Mouse (Mus musculus): ENCODE measurements around the gene Adora2a. TPM values are rescaled to one million over a fixed set of nuclear protein-coding genes. Genes with fewer than 3 reads are reported as not detected.
A peak's percentile ranks its signal among the peaks of the same experiment; 100 is the strongest.
"Not testable (repeated sequence)": the region's sequence is repeated elsewhere in the genome, so short reads cannot be mapped to it uniquely, and the experiment has no call there.

The Adora2a gene
- 10 to 100 TPM; 17.6 to 26.3 TPM for total RNA-seq (2021)

DNA sequence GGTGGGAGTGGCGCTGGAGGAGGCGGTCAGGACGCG, at the start of gene Adora2a:
Gene Adora2a, plus strand, starts transcription at position 6 of the 36 bp plus-strand sequence.
- intact Hi-C loops (cut with DNase I): loop anchor here (5.0 kb wide), 2 partner anchors 121 to 171 kb away; no protein-coding TSS in a partner anchor
- DNase-seq (ENCODE audit: low spot score in 2 of 2): no peak

DNA sequence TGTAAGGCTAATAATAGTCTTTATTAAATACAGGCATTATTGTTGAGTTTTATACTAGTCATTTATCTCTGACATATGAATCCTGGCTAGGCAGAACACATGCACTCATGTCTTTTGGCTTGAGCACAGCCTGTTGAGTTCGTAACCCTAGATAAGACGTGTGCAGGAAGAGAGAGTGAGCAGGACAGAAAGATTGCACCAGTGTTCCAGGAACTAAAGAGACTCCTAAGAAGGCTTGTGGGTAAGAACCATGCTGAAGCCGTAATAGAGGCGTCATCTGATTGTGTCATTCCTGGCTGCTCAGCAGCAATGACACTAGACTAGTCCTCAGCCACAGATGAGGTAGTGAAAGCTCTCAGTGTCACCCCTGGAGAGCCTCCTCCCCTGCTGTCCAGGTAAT, 43.7 kb upstream of the Adora2a start:
- DNase-seq (ENCODE audit: low spot score in 2 of 2): no peak
- intact Hi-C loops (cut with DNase I): no loop called here

DNA sequence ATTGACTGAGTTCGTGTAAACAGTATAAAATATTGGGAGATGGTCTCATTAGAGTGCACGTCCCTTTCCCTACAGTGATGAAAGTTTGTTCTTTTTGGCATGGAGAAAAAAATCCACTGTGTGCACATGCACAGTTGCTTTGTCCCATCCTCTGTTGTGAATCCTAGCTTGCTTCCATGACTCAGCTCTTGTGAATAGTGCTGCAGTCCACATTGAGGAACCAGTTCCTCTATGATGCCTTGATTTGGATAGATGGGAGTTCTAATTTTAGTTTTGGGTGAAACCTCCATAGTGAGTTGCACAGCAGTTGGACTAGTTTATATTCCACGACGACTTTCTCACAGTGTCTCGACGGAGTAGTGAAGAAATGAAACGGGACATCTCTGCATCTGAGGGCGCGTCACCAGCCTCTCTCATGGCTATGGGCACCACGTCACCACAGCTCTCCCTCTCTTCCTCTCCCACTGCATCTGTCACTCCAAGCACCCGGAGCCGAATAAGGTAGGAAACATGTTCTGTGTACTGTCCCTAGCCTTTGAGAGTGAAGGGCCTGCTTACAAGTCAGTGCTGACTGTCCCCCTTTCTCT, 40.2 kb upstream of the Adora2a start:
- no peak for DNase-seq (ENCODE audit: low spot score in 2 of 2)
- intact Hi-C loops (cut with DNase I): loop anchor here (5.0 kb wide), 1 partner anchor 211 kb away; no protein-coding TSS in a partner anchor

DNA sequence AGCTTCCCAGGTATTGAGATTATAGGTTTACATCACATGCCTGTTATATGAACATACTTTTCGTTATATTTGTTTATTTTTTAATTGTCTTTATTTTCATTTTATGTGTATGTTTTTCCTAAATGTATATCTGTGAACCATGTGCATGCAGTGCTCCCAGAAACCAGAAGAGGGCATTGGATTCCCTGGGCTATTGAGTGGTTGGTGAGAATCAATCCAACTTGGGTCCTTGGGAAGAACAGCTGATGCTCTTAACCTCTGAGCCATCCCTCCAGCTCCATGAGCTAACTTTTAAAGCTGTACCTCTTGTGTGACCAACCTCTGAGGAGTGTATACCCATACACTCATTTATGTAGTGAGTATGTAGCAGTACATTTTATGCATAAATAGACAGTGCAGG, 39.2 kb upstream of the Adora2a start:
- no peak for DNase-seq (ENCODE audit: low spot score in 2 of 2)
- intact Hi-C loops (cut with DNase I): loop anchor here (5.0 kb wide), 1 partner anchor 210 kb away; no protein-coding TSS in a partner anchor

DNA sequence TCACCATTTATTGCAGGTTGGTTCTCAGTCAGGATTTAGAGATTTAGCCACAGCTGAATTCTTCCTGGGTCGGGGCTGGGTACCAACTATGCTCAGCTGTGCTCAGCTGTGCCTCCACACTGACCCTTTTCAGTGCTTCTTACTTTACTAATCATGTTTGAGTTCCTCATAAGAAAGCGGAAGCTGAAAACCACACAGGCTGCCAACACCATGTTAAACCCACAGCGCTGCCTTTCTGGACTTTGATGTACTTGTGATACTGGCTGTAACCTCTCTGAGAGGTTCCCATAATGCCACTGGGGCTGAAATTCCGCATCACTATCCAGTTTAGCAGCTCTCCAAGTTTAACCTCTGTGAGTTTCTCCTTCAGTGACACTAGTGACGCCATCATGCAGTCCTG, 34.0 kb upstream of the Adora2a start:
- intact Hi-C loops (cut with DNase I): no loop called here
- no peak for DNase-seq (ENCODE audit: low spot score in 2 of 2)

DNA sequence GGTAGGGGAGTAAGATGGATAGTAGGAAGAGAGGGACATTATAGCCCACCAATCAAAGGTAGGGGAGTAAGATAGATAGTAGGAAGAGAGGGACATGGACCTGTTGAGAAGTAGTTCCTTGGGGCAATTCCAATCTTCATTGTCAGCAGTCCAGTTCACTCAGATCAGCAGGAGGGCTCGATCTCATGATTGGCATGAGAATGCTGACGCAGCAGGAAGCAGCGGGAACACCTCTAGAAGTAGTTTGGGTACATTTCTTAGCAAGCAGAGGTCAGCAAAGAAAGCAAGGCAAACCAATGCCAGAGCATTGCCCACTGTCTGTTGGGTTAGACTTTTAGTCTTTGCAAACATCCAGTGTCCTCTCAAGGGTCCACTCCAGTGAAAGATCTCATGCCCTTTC, 32.9 kb upstream of the Adora2a start:
- no peak for DNase-seq (ENCODE audit: low spot score in 2 of 2)
- intact Hi-C loops (cut with DNase I): no loop called here

DNA sequence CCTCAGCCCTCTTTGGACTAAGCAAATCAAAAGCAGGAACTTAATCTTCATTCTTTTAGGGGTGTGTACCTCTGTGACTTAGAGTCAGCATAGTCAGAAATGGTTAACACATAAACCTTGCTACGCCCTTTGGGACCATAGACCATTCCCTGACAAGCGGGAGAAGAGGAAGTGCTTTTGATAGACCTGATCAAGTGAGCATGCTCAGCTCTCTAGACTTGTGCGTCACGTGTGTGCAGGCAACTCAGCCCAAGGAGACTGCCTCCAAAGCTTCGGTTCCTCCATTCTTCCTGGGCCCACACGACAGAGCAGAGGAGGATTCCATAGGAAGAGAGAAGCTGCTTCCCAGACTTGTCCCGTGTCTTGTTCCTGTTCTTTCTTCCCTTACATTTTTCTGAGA, 28.1 kb upstream of the Adora2a start:
- no peak for DNase-seq (ENCODE audit: low spot score in 2 of 2)
- intact Hi-C loops (cut with DNase I): no loop called here

DNA sequence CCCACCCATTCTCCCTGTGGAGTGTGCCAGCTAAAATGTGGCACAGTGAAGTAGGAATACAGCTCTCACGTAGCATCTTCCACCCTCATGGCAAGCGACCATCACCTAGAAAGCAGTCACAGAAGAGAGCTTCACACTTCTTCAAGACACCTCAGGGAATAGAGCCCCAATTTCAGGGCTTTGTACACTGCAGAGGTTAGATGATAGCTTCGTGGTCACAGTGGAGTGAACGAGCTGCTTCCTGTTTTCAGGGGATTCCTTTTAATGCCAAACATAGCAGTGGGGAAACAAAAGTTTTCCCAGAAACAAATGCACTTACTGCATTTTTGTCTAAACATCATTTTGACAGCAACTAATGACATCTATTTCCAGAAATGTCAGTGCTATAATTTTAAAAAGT, 27.3 kb upstream of the Adora2a start:
- intact Hi-C loops (cut with DNase I): no loop called here
- no peak for DNase-seq (ENCODE audit: low spot score in 2 of 2)

DNA sequence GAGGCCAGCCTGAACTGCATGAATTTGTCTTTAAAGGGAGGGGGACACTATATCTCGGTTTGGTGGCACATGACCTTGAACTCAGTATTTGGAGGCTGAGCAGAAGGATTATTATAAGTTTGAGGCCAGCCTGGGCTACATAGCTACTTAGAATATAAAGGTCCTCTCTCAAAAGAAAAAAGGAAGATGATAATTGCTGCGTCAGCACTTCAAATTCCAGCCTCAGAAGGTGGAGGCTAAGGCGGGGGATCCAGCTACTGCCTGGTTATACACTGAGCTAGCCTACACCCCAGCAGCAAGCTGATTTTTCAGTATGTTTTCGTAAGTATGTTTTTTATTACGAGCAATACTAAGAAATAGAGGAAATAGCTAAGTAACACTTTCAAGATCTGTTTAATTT, 26.0 kb upstream of the Adora2a start:
- DNase-seq (ENCODE audit: low spot score in 2 of 2): no peak
- intact Hi-C loops (cut with DNase I): no loop called here

DNA sequence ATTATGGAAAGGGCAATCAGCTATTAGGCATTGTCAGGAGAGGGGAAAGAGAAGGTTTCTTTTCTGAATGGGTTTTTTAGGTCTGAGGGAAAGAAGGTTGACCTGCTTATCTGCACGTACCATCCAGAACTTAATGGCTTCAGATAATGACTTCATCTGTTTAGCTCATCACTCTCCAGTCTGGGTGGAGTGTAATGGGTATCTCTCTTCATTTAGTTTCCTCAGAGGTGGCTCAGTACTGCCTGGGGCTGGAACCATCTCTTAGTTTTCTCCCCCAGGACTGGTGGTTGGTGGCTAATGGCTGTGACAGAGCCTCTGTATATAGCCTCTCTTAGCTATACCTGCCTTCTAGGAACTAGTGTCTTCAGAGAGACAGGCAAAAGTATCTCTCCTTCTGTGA, 25.3 kb upstream of the Adora2a start:
- intact Hi-C loops (cut with DNase I): no loop called here
- DNase-seq (ENCODE audit: low spot score in 2 of 2): no peak

DNA sequence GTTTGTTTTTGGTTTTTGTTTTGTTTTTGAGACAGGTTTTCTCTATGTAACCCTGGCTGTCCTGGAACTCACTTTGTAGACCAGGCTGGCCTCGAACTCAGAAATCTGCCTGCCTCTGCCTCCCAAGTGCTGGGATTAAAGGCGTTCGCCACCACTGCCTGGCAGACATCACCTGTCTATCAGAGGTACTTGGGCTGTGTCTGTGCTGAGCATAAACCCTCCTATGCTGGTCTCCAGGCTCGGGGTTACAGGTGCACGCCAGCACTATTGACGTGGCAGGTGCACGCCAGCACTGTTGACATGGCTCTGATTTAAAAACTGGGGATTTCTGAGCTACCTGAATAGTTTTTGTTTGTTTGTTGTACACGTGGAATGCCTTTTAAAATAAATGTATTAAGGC, 24.5 kb upstream of the Adora2a start:
- intact Hi-C loops (cut with DNase I); DNase-seq (ENCODE audit: low spot score in 2 of 2): not testable (repeated sequence)

DNA sequence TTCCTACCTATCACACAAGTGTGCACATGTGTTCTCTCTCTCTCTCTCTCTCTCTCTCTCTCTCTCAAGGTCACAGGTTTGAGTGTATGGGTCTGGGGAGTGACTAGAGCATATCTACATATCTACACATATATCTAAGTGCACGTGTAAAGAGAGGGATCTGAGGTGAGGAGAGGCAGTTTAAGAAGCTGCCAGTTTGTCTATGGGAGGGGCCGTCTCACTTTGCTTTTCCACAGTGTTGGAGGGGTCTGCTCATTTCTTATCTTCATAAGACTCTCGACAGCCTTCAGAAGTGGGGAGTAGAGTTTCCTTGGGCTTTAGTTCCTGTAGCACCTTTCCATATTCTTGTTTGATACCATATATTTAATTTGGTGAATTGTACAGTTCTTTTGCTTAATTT, 23.4 kb upstream of the Adora2a start:
- intact Hi-C loops (cut with DNase I): no loop called here
- no peak for DNase-seq (ENCODE audit: low spot score in 2 of 2)

DNA sequence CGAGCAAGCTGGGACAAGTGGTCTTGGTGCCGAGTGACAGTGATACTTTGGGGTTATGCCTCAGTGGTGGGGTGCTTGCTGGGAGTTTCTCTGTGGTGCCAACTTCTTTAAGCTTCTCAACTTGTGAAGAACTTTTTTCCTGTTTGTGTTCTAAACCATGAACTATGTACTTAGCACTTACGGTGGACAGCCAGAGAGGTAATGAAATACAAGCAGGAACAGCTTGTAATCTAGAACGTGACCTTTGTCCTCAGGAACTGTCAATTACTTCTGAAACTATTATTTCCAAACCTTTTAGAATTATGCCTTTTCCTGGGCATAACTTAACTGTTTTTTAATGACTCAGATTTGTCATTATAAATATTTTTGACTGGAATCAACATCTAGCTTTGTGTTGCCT, 22.3 kb upstream of the Adora2a start:
- DNase-seq (ENCODE audit: low spot score in 2 of 2): no peak
- intact Hi-C loops (cut with DNase I): no loop called here

DNA sequence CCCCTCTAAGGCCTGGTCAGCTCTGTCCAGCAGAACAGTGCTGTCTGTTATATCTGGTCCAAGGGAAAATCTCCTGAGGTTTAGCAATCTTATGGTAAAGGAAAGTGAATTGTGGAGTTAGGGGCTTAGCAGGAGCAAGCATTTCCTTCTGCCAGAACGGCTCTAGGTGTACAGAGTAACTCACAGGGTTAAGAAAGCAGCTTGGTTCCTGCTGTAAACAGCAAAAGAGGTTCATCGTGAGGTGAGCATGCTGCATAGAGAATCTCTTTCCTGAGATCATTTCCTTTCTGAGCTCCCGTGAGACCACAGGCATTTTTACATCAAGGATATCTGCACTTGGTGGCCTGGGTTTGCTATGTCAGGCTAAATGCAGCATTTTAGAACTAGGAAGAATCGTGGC, 21.8 kb upstream of the Adora2a start:
- no peak for DNase-seq (ENCODE audit: low spot score in 2 of 2)
- intact Hi-C loops (cut with DNase I): no loop called here

DNA sequence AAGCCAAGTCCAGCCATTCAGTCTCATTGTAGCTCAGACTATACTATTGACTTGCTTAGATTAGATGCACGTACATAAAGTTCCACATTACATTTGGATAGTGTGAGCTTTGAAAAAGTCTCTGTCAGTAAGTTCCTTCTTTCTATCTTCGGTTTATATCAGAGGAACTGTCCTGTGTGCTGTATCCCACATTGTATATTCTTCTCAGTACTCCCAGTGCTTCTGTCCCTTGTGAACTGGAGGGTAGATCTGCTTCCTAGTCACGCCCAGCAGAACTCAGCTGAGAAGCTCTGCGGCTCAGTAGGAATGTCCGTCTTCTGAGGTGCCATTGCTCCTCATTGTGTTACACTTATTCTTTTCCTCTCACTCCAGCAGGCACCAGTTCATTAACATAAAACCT, 18.1 kb upstream of the Adora2a start:
- no peak for DNase-seq (ENCODE audit: low spot score in 2 of 2)
- intact Hi-C loops (cut with DNase I): no loop called here

DNA sequence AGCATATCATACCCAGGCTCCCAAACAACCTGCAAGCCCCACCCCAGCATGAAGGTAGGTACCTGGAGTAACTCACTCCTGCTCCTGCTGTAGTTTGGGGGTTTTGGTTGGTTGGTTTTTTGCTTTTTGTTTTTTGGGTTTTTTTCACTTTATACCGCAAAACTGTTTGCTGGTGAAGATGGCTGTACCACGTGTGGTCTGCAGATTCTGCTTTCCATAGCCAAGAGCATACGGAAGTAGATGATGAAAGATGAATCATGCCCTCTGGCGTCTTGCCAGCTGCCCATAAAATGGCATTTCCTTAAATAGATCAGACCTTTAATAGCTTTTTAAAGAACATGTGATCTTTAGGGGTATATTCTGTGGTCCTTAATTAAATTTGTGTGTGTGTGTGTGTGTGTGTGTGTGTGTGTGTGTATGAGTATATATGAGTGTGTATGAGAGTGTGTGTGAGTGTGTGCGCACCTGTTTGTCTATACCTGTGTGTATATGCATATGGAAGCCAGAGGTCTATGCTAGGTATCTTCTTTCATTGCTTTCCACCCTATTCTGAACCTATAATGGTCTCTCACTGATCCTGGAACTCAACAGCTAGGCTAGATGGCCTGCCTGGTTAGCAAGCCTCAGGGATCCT, 16.8 kb upstream of the Adora2a start:
- DNase-seq (ENCODE audit: low spot score in 2 of 2): no peak
- intact Hi-C loops (cut with DNase I): no loop called here

DNA sequence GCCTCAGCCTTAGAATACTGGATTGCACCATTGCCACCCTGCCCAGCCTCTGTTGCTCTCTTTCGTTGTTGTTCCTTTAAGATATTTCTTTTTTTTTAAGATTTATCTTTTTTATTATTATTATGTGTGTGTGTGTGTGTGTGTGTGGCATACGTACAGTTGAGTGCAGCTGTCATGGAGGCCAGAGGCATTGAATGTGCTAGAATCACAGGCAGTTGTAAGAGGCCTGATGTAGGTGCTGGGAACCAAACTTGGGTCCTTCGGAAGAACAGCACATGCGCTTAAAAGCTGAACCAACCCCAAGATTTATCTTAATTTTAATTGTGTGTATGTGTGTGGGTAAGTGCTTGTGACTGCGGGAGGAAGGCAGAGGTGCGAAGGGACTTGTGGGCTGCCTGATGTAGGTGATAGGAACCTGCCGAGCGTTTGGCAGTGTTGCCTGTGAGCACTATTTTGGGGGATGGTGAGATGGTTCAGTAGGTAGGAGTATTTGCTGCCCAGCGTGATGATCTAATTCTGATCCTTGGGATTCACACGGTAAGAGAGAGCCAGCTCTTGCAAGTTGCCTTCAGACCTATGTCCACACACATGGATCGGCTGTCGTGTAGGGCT, 15.4 kb upstream of the Adora2a start:
- DNase-seq (ENCODE audit: low spot score in 2 of 2): no peak
- intact Hi-C loops (cut with DNase I): no loop called here

DNA sequence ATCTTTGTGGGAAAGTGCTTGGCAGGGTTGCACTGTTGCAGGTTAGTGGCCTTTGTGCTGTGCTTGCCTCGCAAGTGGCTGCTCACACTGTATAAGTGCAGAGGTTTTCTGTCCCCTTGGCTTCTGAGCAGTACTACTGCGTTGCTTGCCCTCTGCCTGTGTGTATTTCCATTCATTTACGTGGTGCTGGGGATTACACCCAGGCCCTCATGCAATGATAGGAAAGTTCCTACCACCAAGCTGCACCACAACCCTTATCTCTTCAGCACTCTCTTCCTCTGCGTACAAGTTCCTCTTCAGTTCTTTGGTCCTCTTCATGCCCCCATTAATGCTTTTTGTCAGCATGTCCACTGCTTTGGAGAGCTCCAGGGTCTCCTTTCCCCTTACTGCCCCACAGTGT, 14.7 kb upstream of the Adora2a start:
- intact Hi-C loops (cut with DNase I): no loop called here

DNA sequence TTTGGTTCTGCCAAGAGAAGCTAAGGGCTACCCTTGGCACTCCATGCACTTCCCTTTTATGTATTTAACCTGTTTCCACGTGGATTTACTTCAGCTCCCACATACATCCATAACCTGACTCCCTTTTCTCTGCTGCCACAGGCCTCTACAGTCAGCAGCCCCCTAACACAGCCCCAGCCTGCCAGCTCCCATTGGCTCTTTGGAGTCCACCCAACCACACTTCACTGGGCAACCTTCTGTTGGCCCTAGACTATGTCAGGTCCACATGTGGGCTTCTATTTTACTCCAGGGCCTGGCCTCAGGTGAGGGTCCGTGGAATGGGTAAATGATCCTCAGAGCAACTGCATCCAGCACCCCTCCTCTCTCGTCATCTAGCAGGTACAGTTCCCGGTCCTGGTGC, 14.1 kb upstream of the Adora2a start:
- intact Hi-C loops (cut with DNase I): no loop called here
- no peak for DNase-seq (ENCODE audit: low spot score in 2 of 2)

More for the DNA sequence above, 14.7 kb upstream of the Adora2a start:
- DNase-seq (ENCODE audit: low spot score in 2 of 2): no peak

DNA sequence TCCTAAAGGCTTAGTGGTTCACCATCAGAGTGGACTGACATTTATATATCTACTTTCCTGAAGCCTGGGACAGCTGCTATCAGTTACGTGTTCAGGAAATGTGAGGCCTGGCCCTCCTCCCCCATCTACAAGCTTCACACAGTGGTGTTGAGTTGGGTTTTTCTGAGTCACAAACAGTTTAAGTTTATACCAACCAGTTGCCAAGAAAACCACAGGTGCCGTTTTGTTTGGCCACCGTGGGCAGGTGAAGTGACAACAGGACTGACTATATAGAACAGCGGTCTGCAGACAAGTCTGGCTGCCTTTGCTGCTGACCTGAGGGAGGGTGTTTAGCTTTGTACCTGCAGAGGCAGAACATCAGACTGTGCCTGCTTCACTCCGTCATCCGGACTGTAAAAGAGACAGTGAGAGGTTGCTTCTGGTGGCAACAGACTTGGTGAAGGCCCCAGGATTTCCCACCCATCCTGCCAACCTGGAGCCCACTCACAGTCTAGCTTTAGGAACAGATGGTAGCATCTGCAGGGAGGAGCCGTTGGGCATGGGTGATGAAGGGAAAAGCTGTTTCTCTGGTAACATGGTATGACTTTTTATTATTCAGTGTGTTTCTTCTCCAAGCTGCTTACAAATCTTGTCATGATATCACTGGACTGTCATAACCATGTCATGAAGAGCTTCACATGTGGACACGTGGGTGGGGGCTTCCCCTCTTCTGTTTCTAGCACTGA, 13.2 kb upstream of the Adora2a start:
- intact Hi-C loops (cut with DNase I): no loop called here
- DNase-seq (ENCODE audit: low spot score in 2 of 2): peak; percentile 78 to 79

DNA sequence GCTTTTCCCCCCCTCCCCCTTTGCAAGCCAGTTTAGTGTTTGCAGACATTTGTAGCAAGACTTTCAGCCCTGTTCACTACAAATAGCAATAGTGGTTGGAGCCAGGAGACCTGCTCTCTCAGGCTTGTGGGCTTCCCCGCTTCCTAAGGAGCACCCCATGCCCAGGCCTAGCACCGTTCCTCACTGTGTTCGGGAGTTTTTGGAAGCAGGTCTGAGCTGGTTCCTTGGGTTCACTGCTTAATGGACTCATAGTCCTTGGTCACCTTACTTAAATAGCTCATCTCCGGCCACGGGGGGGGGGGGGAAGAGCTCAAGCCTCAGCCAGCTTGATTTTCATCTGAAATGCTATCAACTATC, 12.7 kb upstream of the Adora2a start:
- intact Hi-C loops (cut with DNase I): no loop called here
- DNase-seq (ENCODE audit: low spot score in 2 of 2): no peak
